Mouse (Mus musculus) hindbrain, embryonic 15.5 days (tissue): ENCODE measurements around the gene Tubg1. TPM values are rescaled to one million over a fixed set of nuclear protein-coding genes. Genes with fewer than 3 reads are reported as not detected.
"Not testable (repeated sequence)": the region's sequence is repeated elsewhere in the genome, so short reads cannot be mapped to it uniquely, and the experiment has no call there.

Experiments
- ATAC-seq: fragments of 200-750 bp; cut with Nextera tagmentation; 2 replicates; pipeline ENCODE4 v1.8.0; 2017; ENCODE audit warnings: low read depth, moderate number of reproducible peaks, moderate TSS enrichment; ENCODE audit not compliant: low FRiP score
- H3K27ac ChIP-seq: fragments of 300-500 bp; sonication (generic); replicated peaks from 2 replicates; pipeline ENCODE4 v1.5.1; 2015; ENCODE audit warnings: mild to moderate bottlenecking, inconsistent platforms
- H3K27me3 ChIP-seq: fragments of 300-500 bp; sonication (generic); 2 replicates; pipeline ENCODE4 v1.6.1; 2015; ENCODE audit warnings: control low read depth, inconsistent platforms
- H3K36me3 ChIP-seq: fragments of 300-500 bp; sonication (generic); 2 replicates; pipeline ENCODE4 v1.6.1; 2015; ENCODE audit warnings: control low read depth, inconsistent platforms
- H3K4me1 ChIP-seq: fragments of 300-500 bp; sonication (generic); replicated peaks from 2 replicates; pipeline ENCODE4 v1.6.1; 2015; ENCODE audit warnings: control low read depth, inconsistent platforms
- H3K4me2 ChIP-seq: fragments of 300-500 bp; sonication (generic); 2 replicates; pipeline ENCODE4 v1.6.1; 2015; ENCODE audit warnings: moderate library complexity, mild to moderate bottlenecking, inconsistent platforms
- H3K4me3 ChIP-seq: fragments of 300-500 bp; sonication (generic); 2 replicates; pipeline ENCODE4 v1.5.1; 2015; ENCODE audit warnings: mild to moderate bottlenecking, inconsistent platforms
- H3K9ac ChIP-seq: fragments of 300-500 bp; sonication (generic); 2 replicates; pipeline ENCODE4 v1.6.1; 2015; ENCODE audit warnings: inconsistent platforms
- H3K9me3 ChIP-seq: fragments of 300-500 bp; sonication (generic); 2 replicates; pipeline ENCODE4 v1.6.1; 2016; ENCODE audit warnings: control low read depth, inconsistent platforms
- WGBS: fragments of 180-500 bp; shearing (Covaris S2); methylation state at CpG from one replicate; pipeline ENCODE4 v1.1.7; 2015; 5-methylcytosine and 5-hydroxymethylcytosine counted together
- polyA plus RNA-seq: library from polyadenylated mRNA; unstranded; fragments of >200 nt; fragmentation: Nextera tagmentation; extraction: Ambion mirVana; gene quantifications from 2 replicates; pipeline ENCODE4 v1.2.1, GENCODE M21; 2015

The Tubg1 gene
- polyA plus RNA-seq, 1 experiment from 2014 or later: 79.8 TPM

- WGBS: 70% methylated on average over 10 of the region's 10 CpGs
- peak overlapping the region; percentile 59 for H3K27ac ChIP-seq
- ATAC-seq: no peak
- H3K27me3 ChIP-seq: no peaks in the 10 kb centered on the region
- H3K4me3 ChIP-seq: no peak overlapping the region
- no peak overlapping the region for H3K4me2 ChIP-seq
- no peak overlapping the region for H3K9ac ChIP-seq
- H3K4me1 ChIP-seq: peaks cover 25% of the 10 kb centered on the region
- H3K36me3 ChIP-seq: no peaks in the 10 kb centered on the region
- no peaks in the 10 kb centered on the region for H3K9me3 ChIP-seq
Measured at GRCm38 (mm10) chr11:101148751-101149150, 29.0 kb downstream of the Tubg1 start.

- WGBS: 47% methylated on average over 9 of the region's 9 CpGs
- H3K9me3 ChIP-seq: no peaks in the 10 kb centered on the region
- ATAC-seq: no peak
- H3K4me3 ChIP-seq: no peak overlapping the region
- no peak overlapping the region; the same call in 1 of the 2 replicates for H3K9ac ChIP-seq
- H3K27me3 ChIP-seq: no peaks in the 10 kb centered on the region
- peak overlapping the region; percentile 59 for H3K27ac ChIP-seq
- no peak overlapping the region for H3K4me2 ChIP-seq
- no peaks in the 10 kb centered on the region for H3K36me3 ChIP-seq
- peaks cover 21% of the 10 kb centered on the region for H3K4me1 ChIP-seq
Measured at GRCm38 (mm10) chr11:101149178-101150105, 29.7 kb downstream of the Tubg1 start.

- Histone ChIP-seq H3K36me3 (no peaks in the 10 kb centered on the region), H3K27me3 (no peaks in the 10 kb centered on the region), H3K4me1 (peaks cover 27% of the 10 kb centered on the region), H3K27ac (no peak overlapping the region), H3K4me3 (no peak overlapping the region), H3K4me2 (no peak overlapping the region), H3K9me3 (no peaks in the 10 kb centered on the region), H3K9ac (no peak overlapping the region)
- 56% methylated on average over 2 of the region's 2 CpGs for WGBS
- ATAC-seq: no peak
Measured at GRCm38 (mm10) chr11:101151063-101151462, 31.3 kb downstream of the Tubg1 start.

GRCm38 (mm10) chr11:101152825-101153224 is 33.1 kb downstream of the Tubg1 start:
- Histone ChIP-seq H3K9me3 (no peaks in the 10 kb centered on the region), H3K27me3 (no peaks in the 10 kb centered on the region), H3K4me3 (no peak overlapping the region), H3K4me2 (no peak overlapping the region), H3K4me1 (peaks cover 24% of the 10 kb centered on the region), H3K9ac (no peak overlapping the region), H3K36me3 (no peaks in the 10 kb centered on the region), H3K27ac (no peak overlapping the region)
- WGBS: 89% methylated on average over 1 of the region's 1 CpGs
- ATAC-seq: no peak

- Histone ChIP-seq H3K4me2 (no peak overlapping the region), H3K9me3 (no peaks in the 10 kb centered on the region), H3K9ac (no peak overlapping the region), H3K27me3 (no peaks in the 10 kb centered on the region), H3K36me3 (0 out of 2 replicates have a peak, but pooled peaks cover 6% of the 10 kb centered on the region), H3K4me3 (no peak overlapping the region), H3K4me1 (peaks cover 15% of the 10 kb centered on the region), H3K27ac (no peak overlapping the region)
- ATAC-seq: no peak
Measured at GRCm38 (mm10) chr11:101154648-101155047, 34.9 kb downstream of the Tubg1 start.

- Histone ChIP-seq H3K9ac (peak overlapping the region; percentile 70; the same call in 1 of the 2 replicates), H3K27ac (peak overlapping the region; percentile 95), H3K9me3 (no peaks in the 10 kb centered on the region)
Measured at GRCm38 (mm10) chr11:101155151-101155550, 35.4 kb downstream of the Tubg1 start.

GRCm38 (mm10) chr11:101155728-101156371 is 36.1 kb downstream of the Tubg1 start, which contains the start of gene Tubg2:
Tubg2 (plus strand) TSS chr11:101155907.
- Histone ChIP-seq H3K9ac (peak within 1 kb of the TSS; percentile 70), H3K36me3 (0 out of 2 replicates have a peak, but pooled peaks cover 6% of the 10 kb centered on the region), H3K4me1 (peaks cover 14% of the 10 kb centered on the region), H3K4me3 (peak within 1 kb of the TSS; percentile 51), H3K27ac (peak within 1 kb of the TSS; percentile 95), H3K4me2 (peak within 1 kb of the TSS; percentile 92), H3K9me3 (no peaks in the 10 kb centered on the region), H3K27me3 (no peaks in the 10 kb centered on the region)
- peak; percentile 94 for ATAC-seq
- 1% methylated on average over 36 of the region's 36 CpGs for WGBS

More at GRCm38 (mm10) chr11:101155151-101155550, 35.4 kb downstream of the Tubg1 start:
- no peak for ATAC-seq
- Histone ChIP-seq H3K27me3 (no peaks in the 10 kb centered on the region), H3K4me3 (peak overlapping the region; percentile 51; the same call in 1 of the 2 replicates), H3K4me1 (peaks cover 14% of the 10 kb centered on the region), H3K4me2 (peak overlapping the region; percentile 92), H3K36me3 (0 out of 2 replicates have a peak, but pooled peaks cover 6% of the 10 kb centered on the region)
- WGBS: 73% methylated on average over 6 of the region's 6 CpGs

- H3K27me3 ChIP-seq: peaks cover 26% of the 10 kb centered on the region
- whole genome bisulfite sequencing: 81% methylated on average over 10 of the region's 10 CpGs
- not testable (repeated sequence) for H3K9me3 ChIP-seq
Measured at GRCm38 (mm10) chr11:101160151-101160550, 40.4 kb downstream of the Tubg1 start.

GRCm38 (mm10) chr11:101160981-101161505 is 41.3 kb downstream of the Tubg1 start:
- not testable (repeated sequence) for H3K4me2 ChIP-seq, H3K9me3 ChIP-seq, H3K9ac ChIP-seq, H3K27ac ChIP-seq, ATAC-seq, H3K4me3 ChIP-seq
- Histone ChIP-seq H3K36me3 (0 out of 2 replicates have a peak, but pooled peaks cover 16% of the 10 kb centered on the region), H3K27me3 (peaks cover 34% of the 10 kb centered on the region), H3K4me1 (peaks cover 15% of the 10 kb centered on the region)
- 79% methylated on average over 8 of the region's 8 CpGs for WGBS

More at GRCm38 (mm10) chr11:101160151-101160550, 40.4 kb downstream of the Tubg1 start:
- H3K4me3 ChIP-seq, H3K27ac ChIP-seq, ATAC-seq, H3K4me2 ChIP-seq, H3K9ac ChIP-seq: not testable (repeated sequence)
- Histone ChIP-seq H3K4me1 (peaks cover 20% of the 10 kb centered on the region), H3K36me3 (0 out of 2 replicates have a peak, but pooled peaks cover 11% of the 10 kb centered on the region)

- peaks cover 20% of the 10 kb centered on the region; the same call in 1 of the 2 replicates for H3K36me3 ChIP-seq
- peaks cover 10% of the 10 kb centered on the region for H3K4me1 ChIP-seq
- WGBS: 91% methylated on average over 15 of the region's 15 CpGs
- H3K9me3 ChIP-seq: no peaks in the 10 kb centered on the region
- H3K4me3 ChIP-seq: no peak overlapping the region
- H3K9ac ChIP-seq: no peak overlapping the region
- H3K4me2 ChIP-seq: no peak overlapping the region
- ATAC-seq: no peak
- no peak overlapping the region for H3K27ac ChIP-seq
- peaks cover 39% of the 10 kb centered on the region for H3K27me3 ChIP-seq
Measured at GRCm38 (mm10) chr11:101161551-101161950, 41.8 kb downstream of the Tubg1 start.

GRCm38 (mm10) chr11:101162301-101162700 is 42.6 kb downstream of the Tubg1 start:
- Histone ChIP-seq H3K4me3 (no peak overlapping the region), H3K9ac (no peak overlapping the region), H3K27ac (no peak overlapping the region), H3K27me3 (peaks cover 46% of the 10 kb centered on the region), H3K9me3 (no peaks in the 10 kb centered on the region), H3K4me2 (no peak overlapping the region), H3K4me1 (peaks cover 8% of the 10 kb centered on the region; the same call in 1 of the 2 replicates), H3K36me3 (peaks cover 27% of the 10 kb centered on the region)
- ATAC-seq: no peak; the same call in 1 of the 2 replicates
- WGBS: 56% methylated on average over 5 of the region's 5 CpGs
